Mouse (Mus musculus) stomach, embryonic 16.5 days (tissue): ENCODE measurements at regions not wholly inside any gene's neighbourhood (a gene's known extent, or its start where the extent isn't known, plus 50 kb on each side); places are given as distances from the start of the nearest gene placed in this dataset.

Experiments
- ATAC-seq: fragments of 200-750 bp; cut with Nextera tagmentation; 2 replicates; pipeline ENCODE4 v1.8.0; 2017; ENCODE audit warnings: moderate number of reproducible peaks, moderate TSS enrichment; ENCODE audit not compliant: insufficient read depth, low FRiP score
- H3K27ac ChIP-seq: fragments of 300-500 bp; sonication (generic); 2 replicates; pipeline ENCODE4 v1.5.1; 2014; ENCODE audit warnings: low read length
- H3K27me3 ChIP-seq: fragments of 300-500 bp; sonication (generic); 2 replicates; pipeline ENCODE4 v1.6.1; 2014; ENCODE audit warnings: low read length, control low read depth, mixed read lengths; ENCODE audit not compliant: control insufficient read depth, insufficient read depth
- H3K36me3 ChIP-seq: fragments of 300-500 bp; sonication (generic); 2 replicates; pipeline ENCODE4 v1.6.1; 2014; ENCODE audit warnings: low read length; ENCODE audit not compliant: control insufficient read depth, insufficient read depth
- H3K4me1 ChIP-seq: fragments of 300-500 bp; sonication (generic); 2 replicates; pipeline ENCODE4 v1.6.1; 2014; ENCODE audit warnings: low read length, control low read depth, mixed read lengths; ENCODE audit not compliant: control insufficient read depth, insufficient read depth
- H3K4me2 ChIP-seq: fragments of 300-500 bp; sonication (generic); 2 replicates; pipeline ENCODE4 v1.6.1; 2014; ENCODE audit warnings: low read depth, low read length, mixed read lengths
- H3K4me3 ChIP-seq: fragments of 300-500 bp; sonication (generic); replicated peaks from 2 replicates; pipeline ENCODE4 v1.5.1; 2014; ENCODE audit warnings: mild to moderate bottlenecking, low read length
- H3K9ac ChIP-seq: fragments of 300-500 bp; sonication (generic); 2 replicates; pipeline ENCODE4 v1.6.1; 2014; ENCODE audit warnings: low read length
- H3K9me3 ChIP-seq: fragments of 300-500 bp; sonication (generic); replicated peaks from 2 replicates; pipeline ENCODE4 v1.6.1; 2016; ENCODE audit warnings: low read length, control low read depth; ENCODE audit not compliant: control insufficient read depth
- WGBS: fragments of 180-500 bp; shearing (Covaris S2); extraction: QIAGEN DNeasy Blood & Tissue Kit; methylation state at CpG from one replicate; pipeline ENCODE4 v1.1.7; 2014; 5-methylcytosine and 5-hydroxymethylcytosine counted together

DNA sequence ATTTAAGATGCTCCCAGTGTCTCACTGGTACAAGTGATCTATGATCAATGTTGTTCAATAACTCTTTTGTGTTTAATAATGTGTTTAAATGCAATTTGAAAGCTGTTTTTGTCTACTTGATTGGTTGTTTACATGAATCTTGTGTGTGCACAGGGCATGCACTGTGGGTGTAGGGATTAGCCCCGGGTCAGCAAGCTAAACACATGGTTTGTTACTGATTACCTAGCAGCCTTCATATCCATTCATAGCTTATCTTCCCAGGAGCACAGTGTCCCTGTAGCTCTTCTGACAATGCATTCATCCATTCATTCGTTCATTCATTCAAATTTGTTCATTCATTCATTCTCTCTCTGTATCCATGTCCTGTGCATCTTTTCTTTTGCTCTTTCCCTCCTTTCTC is 108.9 kb upstream of the 1700056E22Rik start:
- Histone ChIP-seq H3K4me3 (no peak overlapping the region), H3K9ac (no peak overlapping the region), H3K36me3 (no peaks in the 10 kb centered on the region), H3K27me3 (no peaks in the 10 kb centered on the region), H3K4me2 (no peak overlapping the region), H3K27ac (no peak overlapping the region), H3K4me1 (no peaks in the 10 kb centered on the region), H3K9me3 (no peaks in the 10 kb centered on the region)
- 53% methylated on average over 2 of the region's 2 CpGs for WGBS
- ATAC-seq, result no peak

- no peak overlapping the region for H3K9ac ChIP-seq
- 63% methylated on average over 5 of the region's 5 CpGs for WGBS
- H3K36me3 ChIP-seq, result no peaks in the 10 kb centered on the region
- no peaks in the 10 kb centered on the region for H3K27me3 ChIP-seq
- H3K4me3 ChIP-seq, result no peak overlapping the region
- H3K9me3 ChIP-seq, result no peaks in the 10 kb centered on the region
- no peaks in the 10 kb centered on the region for H3K4me1 ChIP-seq
- H3K27ac ChIP-seq, result no peak overlapping the region
- ATAC-seq, result no peak
- no peak overlapping the region for H3K4me2 ChIP-seq
Observed at GRCm38 (mm10) chr1:184140486-184140885, 106.4 kb upstream of the 1700056E22Rik start.

DNA sequence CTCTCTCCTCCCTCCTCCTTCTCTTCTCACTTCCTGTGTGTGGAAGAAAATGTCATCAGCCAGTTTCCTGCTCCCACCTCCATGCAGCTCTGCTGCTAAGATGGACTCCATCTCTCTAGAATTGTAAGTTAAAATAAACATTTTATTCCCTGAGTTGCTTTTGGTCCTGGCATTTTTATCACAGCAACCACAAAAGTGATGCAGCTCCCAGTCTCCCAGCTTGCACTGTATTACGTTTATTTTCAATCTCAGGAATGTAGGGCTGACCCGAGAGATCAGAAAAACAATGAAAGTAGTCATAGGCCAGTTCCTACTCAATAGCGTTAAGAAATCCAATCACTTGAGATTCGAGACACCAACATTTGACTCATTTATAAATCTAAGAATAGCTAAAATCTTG is 106.0 kb upstream of the 1700056E22Rik start:
- H3K27me3 ChIP-seq, result no peaks in the 10 kb centered on the region
- H3K4me3 ChIP-seq, result no peak overlapping the region
- H3K36me3 ChIP-seq, result no peaks in the 10 kb centered on the region
- no peak overlapping the region for H3K9ac ChIP-seq
- H3K4me2 ChIP-seq, result no peak overlapping the region
- no peak for ATAC-seq
- no peaks in the 10 kb centered on the region for H3K9me3 ChIP-seq
- no peak overlapping the region for H3K27ac ChIP-seq
- no peaks in the 10 kb centered on the region for H3K4me1 ChIP-seq
- WGBS, result 62% methylated on average over 4 of the region's 4 CpGs

- no peak for ATAC-seq
Observed at GRCm38 (mm10) chr1:184138661-184139060, 104.6 kb upstream of the 1700056E22Rik start.

GRCm38 (mm10) chr1:184130897-184131296 is 96.8 kb upstream of the 1700056E22Rik start:
- Histone ChIP-seq H3K36me3 (no peaks in the 10 kb centered on the region), H3K9ac (no peak overlapping the region), H3K4me1 (no peaks in the 10 kb centered on the region), H3K27me3 (no peaks in the 10 kb centered on the region), H3K9me3 (peaks cover 3% of the 10 kb centered on the region; the same call in 1 of the 2 replicates), H3K27ac (no peak overlapping the region), H3K4me2 (no peak overlapping the region), H3K4me3 (no peak overlapping the region)
- 83% methylated on average over 4 of the region's 4 CpGs for WGBS
- ATAC-seq, result no peak

More at GRCm38 (mm10) chr1:184138661-184139060, 104.6 kb upstream of the 1700056E22Rik start:
- 74% methylated on average over 3 of the region's 3 CpGs for WGBS
- Histone ChIP-seq H3K36me3 (no peaks in the 10 kb centered on the region), H3K27me3 (no peaks in the 10 kb centered on the region), H3K4me3 (no peak overlapping the region), H3K9me3 (no peaks in the 10 kb centered on the region), H3K27ac (no peak overlapping the region), H3K4me1 (no peaks in the 10 kb centered on the region), H3K4me2 (no peak overlapping the region), H3K9ac (no peak overlapping the region)

- no peak overlapping the region for H3K4me3 ChIP-seq
- 73% methylated on average over 4 of the region's 4 CpGs for WGBS
- H3K9ac ChIP-seq, result no peak overlapping the region
- no peaks in the 10 kb centered on the region for H3K4me1 ChIP-seq
- no peak for ATAC-seq
- H3K36me3 ChIP-seq, result no peaks in the 10 kb centered on the region
- H3K4me2 ChIP-seq, result no peak overlapping the region
- H3K27me3 ChIP-seq, result no peaks in the 10 kb centered on the region
- H3K9me3 ChIP-seq, result peaks cover 3% of the 10 kb centered on the region; the same call in 1 of the 2 replicates
- H3K27ac ChIP-seq, result peak overlapping the region; percentile 50
Observed at GRCm38 (mm10) chr1:184127321-184127720, 93.2 kb upstream of the 1700056E22Rik start.

- ATAC-seq, result no peak
Observed at GRCm38 (mm10) chr1:184126909-184127308, 92.8 kb upstream of the 1700056E22Rik start.

More at GRCm38 (mm10) chr1:184126909-184127308, 92.8 kb upstream of the 1700056E22Rik start:
- Histone ChIP-seq H3K9ac (no peak overlapping the region), H3K9me3 (peaks cover 3% of the 10 kb centered on the region; the same call in 1 of the 2 replicates), H3K27ac (peak overlapping the region; percentile 50), H3K4me2 (no peak overlapping the region), H3K4me3 (no peak overlapping the region), H3K27me3 (no peaks in the 10 kb centered on the region), H3K4me1 (no peaks in the 10 kb centered on the region), H3K36me3 (no peaks in the 10 kb centered on the region)
- 72% methylated on average over 3 of the region's 3 CpGs for WGBS
